Mouse (Mus musculus): ENCODE measurements at regions not wholly inside any gene's neighbourhood (a gene's known extent, or its start where the extent isn't known, plus 50 kb on each side); places are given as distances from the start of the nearest gene placed in this dataset.

DNA sequence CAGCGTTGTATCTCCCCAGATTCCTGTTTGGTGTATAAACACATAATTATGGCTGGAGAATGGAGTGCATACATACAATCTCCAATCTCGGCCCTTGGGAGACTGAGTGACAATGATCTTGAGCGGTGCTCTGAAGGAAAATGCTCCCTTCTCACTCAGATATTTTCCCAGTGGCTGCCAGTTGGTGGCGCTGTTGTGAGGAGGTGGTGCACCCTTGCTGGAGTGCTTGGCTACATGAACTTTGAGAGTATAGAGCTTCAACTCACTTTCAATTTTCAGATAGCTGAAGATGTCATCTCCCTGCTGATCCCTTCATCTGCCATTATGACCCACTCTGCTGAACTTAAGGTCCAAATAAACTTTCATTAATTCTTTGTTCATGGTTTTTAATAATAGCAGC lies 712.1 kb downstream of the Epha7 start:
- no peak for DNase-seq (ENCODE audit: low spot score in 2 of 2)

DNA sequence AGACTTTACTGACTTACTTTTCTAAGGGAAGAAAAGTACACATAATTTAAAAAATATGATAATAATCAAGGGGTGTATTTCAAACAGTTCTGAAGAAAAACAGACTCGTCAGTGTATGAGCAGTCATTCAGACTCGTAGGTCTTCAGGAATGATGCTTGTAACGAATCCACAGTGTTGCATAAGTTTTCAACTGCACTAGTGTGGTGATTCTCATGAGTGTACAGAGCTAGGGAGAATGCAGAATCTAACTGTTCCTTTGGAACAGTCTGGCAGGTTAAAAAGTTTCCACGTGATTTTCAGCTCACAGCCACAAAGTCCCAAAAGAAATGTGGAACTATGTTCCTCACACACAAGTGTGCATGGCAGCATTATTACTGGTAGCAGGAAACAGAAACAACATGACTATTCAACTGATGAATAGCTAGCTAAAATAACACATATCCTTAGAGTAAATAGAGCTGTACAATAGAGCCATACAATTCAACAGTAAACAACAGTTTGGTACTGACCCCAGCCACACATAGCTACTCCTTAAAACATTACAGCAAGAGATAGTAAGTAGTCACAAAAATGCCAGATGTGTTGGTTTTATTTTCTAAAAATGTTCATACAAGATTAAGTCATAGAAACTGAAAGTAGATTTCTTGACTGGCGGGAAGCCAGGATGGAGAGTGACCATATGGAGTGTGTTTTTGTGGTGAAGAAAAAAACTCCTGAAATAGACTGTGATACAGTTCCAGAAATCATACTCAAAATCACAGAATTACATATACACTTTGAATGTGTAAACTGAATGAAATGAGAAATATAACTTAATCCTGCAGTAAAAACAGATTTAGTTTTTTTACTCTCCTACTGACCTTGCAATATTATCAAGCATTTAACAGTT lies 713.1 kb downstream of the Epha7 start:
- DNase-seq (ENCODE audit: low spot score in 2 of 2) = peak; percentile 37 to 72
- intact Hi-C loops (cut with DNase I) = no loop called here

More for the DNA sequence above, 712.1 kb downstream of the Epha7 start:
- intact Hi-C loops (cut with DNase I) = no loop called here

Data from left cerebral cortex, postnatal 36 days (tissue).